Mouse (Mus musculus) kidney, embryonic 16.5 days (tissue): ENCODE results near the gene Cfap45. TPM values are rescaled to one million over a fixed set of nuclear protein-coding genes. Genes with fewer than 3 reads are reported as not detected.

Experiments used
- ATAC-seq: fragments of 200-750 bp; cut with Nextera tagmentation; 2 replicates; pipeline ENCODE4 v1.8.0; 2017; ENCODE audit warnings: moderate TSS enrichment; ENCODE audit not compliant: low FRiP score, low TSS enrichment
- H3K27ac ChIP-seq: fragments of 300-500 bp; sonication (generic); 2 replicates; pipeline ENCODE4 v1.5.1; 2014; ENCODE audit warnings: low read length
- H3K27me3 ChIP-seq: fragments of 300-500 bp; sonication (generic); 2 replicates; pipeline ENCODE4 v1.6.1; 2014; ENCODE audit warnings: low read length, control low read depth, mixed read lengths; ENCODE audit not compliant: insufficient read depth
- H3K36me3 ChIP-seq: fragments of 300-500 bp; sonication (generic); 2 replicates; pipeline ENCODE4 v1.6.1; 2014; ENCODE audit warnings: low read length, control low read depth, mixed read lengths; ENCODE audit not compliant: insufficient read depth
- H3K4me1 ChIP-seq: fragments of 300-500 bp; sonication (generic); 2 replicates; pipeline ENCODE4 v1.6.1; 2014; ENCODE audit warnings: low read length, control low read depth, mixed read lengths; ENCODE audit not compliant: insufficient read depth
- H3K4me2 ChIP-seq: fragments of 300-500 bp; sonication (generic); replicated peaks from 2 replicates; pipeline ENCODE4 v1.6.1; 2014; ENCODE audit warnings: low read depth, low read length
- H3K4me3 ChIP-seq: fragments of 300-500 bp; sonication (generic); 2 replicates; pipeline ENCODE4 v1.5.1; 2014; ENCODE audit warnings: mild to moderate bottlenecking, low read length
- H3K9ac ChIP-seq: fragments of 300-500 bp; sonication (generic); replicated peaks from 2 replicates; pipeline ENCODE4 v1.6.1; 2014; ENCODE audit warnings: low read length
- H3K9me3 ChIP-seq: fragments of 300-500 bp; sonication (generic); 2 replicates; pipeline ENCODE4 v1.6.1; 2016; ENCODE audit warnings: low read length, control low read depth
- WGBS: fragments of 180-500 bp; shearing (Covaris S2); extraction: QIAGEN DNeasy Blood & Tissue Kit; methylation state at CpG from one replicate; pipeline ENCODE4 v1.1.7; 2014; 5-methylcytosine and 5-hydroxymethylcytosine counted together
- polyA plus RNA-seq: library from polyadenylated mRNA; unstranded; fragments of >200 nt; fragmentation: Nextera tagmentation; extraction: Ambion mirVana; gene quantifications from 2 replicates; pipeline ENCODE4 v1.2.1, GENCODE M21; 2015

Cfap45 gene
- polyA plus RNA-seq, 1 experiment from 2014 or later = 1.9 TPM

DNA sequence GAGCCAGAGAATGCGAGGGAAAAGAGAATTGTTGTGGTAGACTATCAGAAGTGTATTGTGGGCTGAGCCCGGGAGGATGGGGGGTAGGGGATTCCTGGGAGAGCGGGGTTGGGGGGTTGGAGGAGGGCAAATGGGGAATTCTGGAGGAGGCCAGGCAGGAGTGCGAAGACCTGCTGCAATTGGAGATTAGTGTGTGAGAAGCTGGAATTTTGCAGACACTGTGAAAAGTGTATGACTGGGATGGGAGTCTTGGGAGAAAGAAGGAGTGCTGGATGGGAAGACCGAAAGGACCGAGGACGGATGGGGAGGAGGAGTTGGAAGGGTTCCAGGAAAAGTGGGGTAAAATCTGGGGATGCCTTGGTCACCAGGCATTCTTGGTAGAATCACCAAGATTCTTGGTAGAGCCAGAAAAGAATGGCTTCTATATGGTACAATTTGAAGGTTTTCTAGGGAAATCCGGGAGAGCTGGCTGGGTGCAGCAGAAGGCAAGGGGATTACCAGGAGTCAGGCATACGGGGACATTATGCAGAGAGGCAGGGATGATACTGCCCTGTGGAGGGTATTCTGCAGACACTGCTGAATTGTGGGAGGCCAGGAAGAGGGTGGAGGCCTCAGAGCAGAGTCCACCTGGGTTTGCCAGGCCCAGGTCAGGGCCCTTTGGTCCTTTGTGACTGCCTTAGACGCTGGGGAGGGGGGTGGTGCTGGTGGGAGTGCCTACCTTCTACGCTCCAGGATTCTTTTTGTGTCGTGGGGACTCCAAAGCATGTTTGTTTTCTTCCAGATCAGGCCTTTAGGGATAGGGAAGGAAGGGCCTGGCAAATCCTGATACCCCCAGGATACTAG lies 37.9 kb upstream of the Cfap45 start:
- peaks cover 37% of the 10 kb centered on the region for H3K4me1 ChIP-seq
- H3K27me3 ChIP-seq = no peaks in the 10 kb centered on the region
- peak overlapping the region; percentile 70 for H3K9ac ChIP-seq
- H3K9me3 ChIP-seq = no peaks in the 10 kb centered on the region
- peak overlapping the region; percentile 68 for H3K4me3 ChIP-seq
- peak overlapping the region; percentile 4 for H3K27ac ChIP-seq
- 3% methylated on average over 12 of the region's 12 CpGs for WGBS
- H3K4me2 ChIP-seq = peak overlapping the region; percentile 79
- no peaks in the 10 kb centered on the region for H3K36me3 ChIP-seq
- ATAC-seq = peak; percentile 23; the same call in 1 of the 2 replicates

DNA sequence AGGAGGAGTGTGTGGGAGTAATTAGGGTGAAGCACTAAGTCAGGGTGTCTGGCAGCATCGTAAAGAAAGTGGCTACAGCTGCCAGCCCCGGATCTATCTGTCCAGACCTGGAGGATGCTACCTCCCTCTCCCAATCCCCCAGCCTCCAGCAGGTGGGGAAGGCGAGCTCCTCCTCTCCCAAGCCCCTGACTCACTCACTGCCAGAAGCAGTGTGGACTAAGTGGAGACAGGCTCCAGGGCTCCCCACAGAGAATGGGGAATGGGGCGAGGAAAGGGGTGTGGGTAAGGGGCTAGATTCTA lies 37.3 kb upstream of the Cfap45 start:
- H3K9me3 ChIP-seq = no peaks in the 10 kb centered on the region
- no peak for ATAC-seq
- no peaks in the 10 kb centered on the region for H3K27me3 ChIP-seq
- peak overlapping the region; percentile 68 for H3K4me3 ChIP-seq
- peaks cover 37% of the 10 kb centered on the region for H3K4me1 ChIP-seq
- no peak overlapping the region for H3K27ac ChIP-seq
- no peaks in the 10 kb centered on the region for H3K36me3 ChIP-seq
- H3K9ac ChIP-seq = peak overlapping the region; percentile 70
- WGBS = 27% methylated on average over 4 of the region's 4 CpGs
- peak overlapping the region; percentile 79 for H3K4me2 ChIP-seq

DNA sequence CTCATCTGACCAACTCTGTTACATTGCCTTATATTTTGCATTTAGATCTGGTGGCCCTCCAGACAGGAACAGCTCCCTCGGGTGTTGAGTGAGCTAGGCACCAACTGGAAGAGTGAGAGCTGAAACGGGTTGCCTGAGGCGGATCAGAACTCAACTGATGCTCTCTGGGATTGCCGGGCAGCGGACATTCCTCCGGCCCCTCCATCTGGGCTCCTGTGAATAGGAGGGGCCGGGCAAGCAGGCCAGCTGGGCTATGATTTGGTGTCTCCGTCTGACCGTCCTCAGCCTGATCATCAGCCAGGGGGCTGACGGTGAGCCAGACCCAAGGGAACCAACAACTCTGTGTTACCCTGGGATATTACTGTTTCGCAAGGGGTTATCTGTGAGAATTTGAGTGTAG lies 36.4 kb upstream of the Cfap45 start:
- Histone ChIP-seq H3K9ac (peak overlapping the region; percentile 10), H3K27me3 (no peaks in the 10 kb centered on the region), H3K9me3 (no peaks in the 10 kb centered on the region), H3K4me3 (peak overlapping the region; percentile 17), H3K36me3 (no peaks in the 10 kb centered on the region; the same call in 1 of the 2 replicates), H3K4me1 (peaks cover 37% of the 10 kb centered on the region), H3K27ac (no peak overlapping the region), H3K4me2 (peak overlapping the region; percentile 79)
- ATAC-seq = no peak
- 36% methylated on average over 11 of the region's 11 CpGs for WGBS

DNA sequence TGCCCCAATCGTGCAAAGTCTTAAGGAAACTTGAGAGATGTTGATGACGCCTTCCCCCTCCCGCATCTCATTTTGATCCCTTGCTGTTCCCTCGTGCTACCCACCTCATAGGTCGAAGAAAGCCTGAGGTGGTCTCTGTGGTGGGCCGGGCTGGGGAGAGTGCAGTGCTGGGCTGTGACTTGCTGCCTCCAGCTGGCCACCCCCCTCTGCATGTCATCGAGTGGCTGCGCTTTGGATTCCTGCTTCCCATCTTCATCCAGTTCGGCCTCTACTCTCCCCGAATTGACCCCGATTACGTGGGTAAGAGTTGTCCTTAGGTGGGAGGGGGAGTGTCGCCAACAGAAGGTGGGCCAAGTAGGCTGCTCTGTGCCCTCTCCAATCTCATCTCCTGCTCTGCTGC lies 35.9 kb upstream of the Cfap45 start:
- H3K4me3 ChIP-seq = peak overlapping the region; percentile 17
- H3K9ac ChIP-seq = peak overlapping the region; percentile 10; the same call in 1 of the 2 replicates
- peaks cover 37% of the 10 kb centered on the region for H3K4me1 ChIP-seq
- WGBS = 47% methylated on average over 13 of the region's 13 CpGs
- H3K4me2 ChIP-seq = peak overlapping the region; percentile 79
- H3K9me3 ChIP-seq = no peaks in the 10 kb centered on the region
- ATAC-seq = no peak
- H3K36me3 ChIP-seq = no peaks in the 10 kb centered on the region; the same call in 1 of the 2 replicates
- no peak overlapping the region for H3K27ac ChIP-seq
- no peaks in the 10 kb centered on the region for H3K27me3 ChIP-seq

DNA sequence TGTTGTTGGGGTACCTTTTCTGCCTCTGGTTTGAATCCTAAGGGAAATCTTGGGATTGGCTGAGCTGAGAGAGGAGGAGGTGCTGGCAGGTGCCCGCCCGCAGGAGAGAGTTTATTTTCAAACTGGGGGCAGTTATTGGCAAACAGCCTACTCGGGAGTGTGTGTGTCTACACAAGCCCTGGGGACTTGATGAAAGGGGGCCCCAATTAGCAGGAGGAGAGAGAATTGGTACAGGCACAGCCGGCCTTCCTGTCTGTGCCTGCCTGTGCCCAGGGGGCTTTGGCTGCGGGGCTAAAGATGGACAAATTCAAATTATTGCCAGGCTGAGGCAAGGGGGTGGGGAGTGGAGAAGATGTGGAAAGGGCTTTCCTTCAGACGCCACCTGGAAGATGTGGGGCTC lies 34.8 kb upstream of the Cfap45 start:
- no peaks in the 10 kb centered on the region; the same call in 1 of the 2 replicates for H3K36me3 ChIP-seq
- no peak for ATAC-seq
- no peak overlapping the region for H3K27ac ChIP-seq
- H3K4me1 ChIP-seq = peaks cover 40% of the 10 kb centered on the region
- no peaks in the 10 kb centered on the region for H3K9me3 ChIP-seq
- 28% methylated on average over 6 of the region's 6 CpGs for WGBS
- H3K9ac ChIP-seq = no peak overlapping the region
- H3K4me3 ChIP-seq = no peak overlapping the region
- H3K4me2 ChIP-seq = no peak overlapping the region
- no peaks in the 10 kb centered on the region for H3K27me3 ChIP-seq

DNA sequence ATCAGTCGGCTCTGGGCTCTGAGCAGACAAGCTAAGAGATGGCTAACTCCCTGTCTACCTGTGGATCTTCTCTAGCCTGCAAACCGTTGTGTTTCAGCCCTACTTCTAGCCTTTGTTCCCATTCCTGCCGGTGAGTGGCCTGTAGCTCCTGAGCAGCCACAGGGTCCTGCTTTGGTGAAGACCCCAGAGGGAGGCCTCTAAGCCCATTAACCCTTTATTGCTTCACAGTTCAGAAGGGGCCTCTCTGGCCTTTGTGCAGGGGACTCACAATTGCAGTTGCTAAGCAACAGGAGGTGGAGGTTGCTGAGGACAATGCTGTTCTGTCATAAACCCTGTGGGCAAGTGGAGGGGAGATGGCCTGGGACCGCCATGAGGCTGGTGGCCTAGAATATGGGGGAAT lies 34.4 kb upstream of the Cfap45 start:
- H3K9ac ChIP-seq = no peak overlapping the region
- no peaks in the 10 kb centered on the region for H3K9me3 ChIP-seq
- H3K4me3 ChIP-seq = no peak overlapping the region
- no peak overlapping the region for H3K27ac ChIP-seq
- no peaks in the 10 kb centered on the region for H3K27me3 ChIP-seq
- H3K4me1 ChIP-seq = peaks cover 38% of the 10 kb centered on the region
- WGBS = 23% methylated on average over 4 of the region's 4 CpGs
- ATAC-seq = no peak
- peaks cover under 1% of the 10 kb centered on the region; the same call in 1 of the 2 replicates for H3K36me3 ChIP-seq
- H3K4me2 ChIP-seq = no peak overlapping the region

DNA sequence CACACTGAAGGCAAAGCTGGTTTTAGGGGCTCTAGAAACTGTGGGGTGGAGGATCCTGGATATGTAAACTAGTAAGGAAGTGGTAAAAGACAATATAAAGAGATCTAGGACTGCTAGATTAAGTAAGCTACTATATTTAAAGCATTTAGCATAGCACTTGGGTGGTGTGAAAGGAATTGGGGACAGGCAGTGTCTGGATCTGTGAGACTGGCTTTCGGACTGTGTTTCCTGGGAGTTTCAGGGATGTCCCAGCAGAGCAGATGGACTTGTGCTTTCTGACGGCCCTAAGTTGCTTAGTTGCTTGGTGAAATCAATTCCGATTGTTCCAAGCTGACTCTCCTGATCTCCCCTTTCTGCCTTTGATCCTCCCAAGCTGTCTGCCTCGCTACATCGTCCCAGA lies 34.0 kb upstream of the Cfap45 start:
- Histone ChIP-seq H3K27ac (no peak overlapping the region), H3K4me3 (no peak overlapping the region), H3K27me3 (no peaks in the 10 kb centered on the region), H3K4me2 (no peak overlapping the region), H3K9ac (no peak overlapping the region), H3K36me3 (peaks cover 4% of the 10 kb centered on the region; the same call in 1 of the 2 replicates), H3K9me3 (no peaks in the 10 kb centered on the region), H3K4me1 (peaks cover 33% of the 10 kb centered on the region)
- no peak for ATAC-seq
- WGBS = 56% methylated on average over 5 of the region's 5 CpGs

DNA sequence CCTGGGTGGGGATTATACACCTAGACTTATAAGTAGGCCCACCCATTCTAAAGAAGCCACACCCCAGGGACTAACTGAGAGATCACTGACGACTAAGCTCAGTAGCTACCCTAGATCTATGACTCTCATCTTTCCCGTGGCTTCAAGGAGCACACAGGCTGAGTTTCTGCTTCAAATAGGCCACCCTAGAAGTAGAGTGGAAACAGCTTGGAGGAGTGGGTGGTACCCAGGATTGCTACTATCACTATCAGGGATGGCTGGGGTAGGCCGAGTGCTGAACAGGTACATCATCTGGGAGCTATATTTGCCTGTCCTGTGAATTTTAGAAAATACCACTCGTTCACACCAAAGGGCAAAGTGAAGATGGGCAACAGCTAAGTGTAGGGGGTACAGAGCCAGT lies 32.7 kb upstream of the Cfap45 start:
- Histone ChIP-seq H3K9ac (no peak overlapping the region), H3K4me1 (peaks cover 33% of the 10 kb centered on the region), H3K4me3 (no peak overlapping the region), H3K4me2 (no peak overlapping the region), H3K36me3 (peaks cover 10% of the 10 kb centered on the region), H3K27me3 (no peaks in the 10 kb centered on the region), H3K27ac (no peak overlapping the region), H3K9me3 (no peaks in the 10 kb centered on the region)
- no peak for ATAC-seq
- 74% methylated on average over 4 of the region's 4 CpGs for WGBS

DNA sequence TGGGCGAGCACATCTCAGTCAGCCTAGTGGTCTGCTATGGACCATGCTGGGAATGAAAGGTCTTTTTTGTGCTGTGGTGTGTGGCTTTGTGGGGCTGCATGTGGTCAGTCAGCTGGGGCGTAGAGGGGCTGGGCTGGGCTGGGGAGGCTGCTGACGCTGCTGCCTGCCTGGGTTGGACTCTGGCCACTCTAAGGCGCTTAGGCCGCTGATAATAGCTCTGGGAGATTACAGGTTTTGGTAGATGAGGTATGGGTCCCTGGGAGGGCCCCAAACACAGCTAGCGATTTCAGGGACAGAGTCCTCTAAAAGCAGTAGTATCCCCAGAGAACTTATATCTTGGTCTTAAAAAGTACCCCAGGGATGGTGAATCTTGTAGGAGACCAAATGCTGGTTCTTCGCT lies 31.8 kb upstream of the Cfap45 start:
- Histone ChIP-seq H3K4me2 (no peak overlapping the region), H3K9ac (no peak overlapping the region), H3K4me1 (peaks cover 23% of the 10 kb centered on the region), H3K36me3 (peaks cover 18% of the 10 kb centered on the region), H3K4me3 (no peak overlapping the region), H3K27ac (no peak overlapping the region), H3K9me3 (no peaks in the 10 kb centered on the region), H3K27me3 (no peaks in the 10 kb centered on the region)
- no peak for ATAC-seq
- WGBS = 84% methylated on average over 7 of the region's 7 CpGs

DNA sequence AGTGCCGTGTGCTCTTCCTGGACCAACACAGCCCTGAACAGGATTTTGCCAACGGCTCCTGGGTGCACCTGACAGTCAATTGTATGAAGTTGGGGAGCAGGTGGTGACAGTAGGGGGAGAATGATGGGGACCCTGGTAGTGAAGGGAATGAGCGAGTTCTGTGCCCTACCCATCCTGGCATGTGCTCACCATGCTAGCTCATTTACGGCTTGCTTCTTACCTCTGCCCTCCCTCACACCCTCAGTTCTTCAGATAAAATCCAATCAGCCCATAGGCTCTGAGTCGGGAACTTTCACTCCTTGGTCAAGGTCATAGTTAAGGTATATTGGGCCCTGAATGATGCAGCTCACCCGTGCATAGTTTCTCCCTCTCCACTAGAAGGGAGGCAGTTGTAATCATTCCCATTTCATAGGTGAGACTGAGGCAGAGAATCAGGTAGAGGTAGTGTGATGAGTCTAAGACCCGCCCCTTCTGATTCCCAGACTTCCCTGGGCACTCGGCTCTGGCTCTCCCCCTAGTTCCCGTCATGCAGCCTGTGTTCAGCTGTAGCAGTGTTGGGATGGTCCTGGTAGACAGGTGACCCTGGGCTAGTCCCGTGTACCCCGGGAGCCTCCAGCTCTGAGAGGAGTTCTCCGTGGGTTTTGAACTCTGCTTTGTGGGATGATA lies 30.9 kb upstream of the Cfap45 start:
- peaks cover 14% of the 10 kb centered on the region for H3K4me1 ChIP-seq
- no peaks in the 10 kb centered on the region for H3K27me3 ChIP-seq
- no peaks in the 10 kb centered on the region for H3K9me3 ChIP-seq
- peak; percentile 43; the same call in 1 of the 2 replicates for ATAC-seq
- H3K4me3 ChIP-seq = no peak overlapping the region
- H3K27ac ChIP-seq = no peak overlapping the region
- H3K9ac ChIP-seq = no peak overlapping the region
- WGBS = 54% methylated on average over 12 of the region's 12 CpGs
- peak overlapping the region; percentile 44 for H3K4me2 ChIP-seq
- peaks cover 21% of the 10 kb centered on the region for H3K36me3 ChIP-seq
